Mouse (Mus musculus): Measurements from ENCODE around the gene H2al1f. TPM values are rescaled to one million over a fixed set of nuclear protein-coding genes. Genes with fewer than 3 reads are reported as not detected.

The H2al1f gene
- polyA plus RNA-seq, 1 experiment from 2014 or later = not detected

Other genes with a start within 250 kb of the H2al1f start
- gene H2al1a, start 15.9 kb upstream of the H2al1f start, polyA plus RNA-seq (2016; fragmentation: Nextera tagmentation; extraction: Ambion mirVana) = not detected in 2 replicates
- gene H2al1b, start 12.7 kb upstream of the H2al1f start, polyA plus RNA-seq (2016; fragmentation: Nextera tagmentation; extraction: Ambion mirVana) = not detected in 2 replicates
- gene H2al1c, start 9.5 kb upstream of the H2al1f start, polyA plus RNA-seq (2016; fragmentation: Nextera tagmentation; extraction: Ambion mirVana) = not detected in 2 replicates
- gene H2al1d, start 6.3 kb upstream of the H2al1f start, polyA plus RNA-seq (2016; fragmentation: Nextera tagmentation; extraction: Ambion mirVana) = not detected in 2 replicates
- gene H2al1e, start 3.2 kb upstream of the H2al1f start, polyA plus RNA-seq (2016; fragmentation: Nextera tagmentation; extraction: Ambion mirVana) = not detected in 2 replicates
- not detected in 2 replicates for gene H2al1g, start 3.1 kb downstream of the H2al1f start, polyA plus RNA-seq (2016; fragmentation: Nextera tagmentation; extraction: Ambion mirVana)
- gene H2al1h, start 6.3 kb downstream of the H2al1f start, polyA plus RNA-seq (2016; fragmentation: Nextera tagmentation; extraction: Ambion mirVana) = not detected in 2 replicates
- not detected in 2 replicates for gene H2al1i, start 9.5 kb downstream of the H2al1f start, polyA plus RNA-seq (2016; fragmentation: Nextera tagmentation; extraction: Ambion mirVana)
- gene H2al1j, start 12.7 kb downstream of the H2al1f start, polyA plus RNA-seq (2016; fragmentation: Nextera tagmentation; extraction: Ambion mirVana) = not detected in 2 replicates

Data from heart, embryonic 12.5 days (tissue).